Mouse (Mus musculus): Measurements from ENCODE around the gene Ankrd55.

DNA sequence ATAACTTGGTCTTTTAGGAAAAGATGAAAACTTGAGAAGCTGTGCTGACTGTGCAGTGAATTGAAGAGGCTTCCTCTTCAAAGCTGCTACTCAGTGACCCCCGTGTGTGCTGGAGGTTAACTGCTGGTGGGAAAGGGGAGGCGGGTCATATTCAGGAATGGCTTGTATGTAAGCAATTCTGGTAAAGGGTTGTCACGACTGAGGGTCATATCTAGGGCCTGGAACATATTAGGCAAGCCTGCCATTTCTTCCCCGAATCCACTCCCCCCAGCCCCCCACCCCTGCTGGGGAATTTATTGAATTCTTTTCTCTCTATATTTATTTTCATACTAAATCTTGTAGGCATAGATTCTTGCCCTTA lies 128.9 kb downstream of the Ankrd55 start:
- TF ChIP-seq GATA1 (IDR thresholded peaks at IDR 0.05; ENCODE audit: low read length) (no peak), TAL1 (IDR thresholded peaks at IDR 0.05; ENCODE audit: low read length) (no peak)

All from erythroblast, embryonic 14.5 days (primary cell).